Mouse (Mus musculus) lung, postnatal 0 days (tissue): ENCODE results near the gene Vmn1r1. TPM values are rescaled to one million over a fixed set of nuclear protein-coding genes. Genes with fewer than 3 reads are reported as not detected.
"Not testable (repeated sequence)": the region's sequence is repeated elsewhere in the genome, so short reads cannot be mapped to it uniquely, and the experiment has no call there.

ENCODE experiments used
- ATAC-seq: fragments of 200-750 bp; cut with Nextera tagmentation; 2 replicates; pipeline ENCODE4 v1.8.0; 2017; ENCODE audit warnings: moderate library complexity
- DNase-seq: peaks from one replicate; pipeline ENCODE4 v3.0.0-alpha.2; 2016; ENCODE audit warnings: low spot score
- H3K27ac ChIP-seq: fragments of 300-500 bp; sonication (generic); 2 replicates; pipeline ENCODE4 v1.5.1; 2014; ENCODE audit warnings: antibody characterized with exemption, mild to moderate bottlenecking, low read length, mixed read lengths
- H3K27me3 ChIP-seq: fragments of 300-500 bp; sonication (generic); replicated peaks from 2 replicates; pipeline ENCODE4 v1.6.1; 2014; ENCODE audit warnings: low read length, mixed read lengths; ENCODE audit not compliant: insufficient read depth
- H3K36me3 ChIP-seq: fragments of 300-500 bp; sonication (generic); 2 replicates; pipeline ENCODE4 v1.6.1; 2014; ENCODE audit warnings: low read length, mixed read lengths; ENCODE audit not compliant: insufficient read depth
- H3K4me1 ChIP-seq: fragments of 300-500 bp; sonication (generic); 2 replicates; pipeline ENCODE4 v1.6.1; 2014; ENCODE audit warnings: antibody characterized with exemption, low read depth, low read length, mixed read lengths; ENCODE audit not compliant: insufficient read depth
- H3K4me2 ChIP-seq: fragments of 300-500 bp; sonication (generic); replicated peaks from 2 replicates; pipeline ENCODE4 v1.6.1; 2014; ENCODE audit warnings: low read depth, mild to moderate bottlenecking, low read length, moderate library complexity, mixed read lengths
- H3K4me3 ChIP-seq: fragments of 300-500 bp; sonication (generic); 2 replicates; pipeline ENCODE4 v1.5.1; 2014; ENCODE audit warnings: low read depth, low read length
- H3K9ac ChIP-seq: fragments of 300-500 bp; sonication (generic); replicated peaks from 2 replicates; pipeline ENCODE4 v1.6.1; 2014; ENCODE audit warnings: low read depth, mild to moderate bottlenecking
- H3K9me3 ChIP-seq: fragments of 300-500 bp; sonication (generic); 2 replicates; pipeline ENCODE4 v1.6.1; 2016; ENCODE audit warnings: low read length, mixed read lengths
- CTCF ChIP-seq: IDR thresholded peaks from 2 replicates; pipeline ENCODE4 v1.5.1; 2016; ENCODE audit warnings: antibody characterized with exemption, mild to moderate bottlenecking
- EP300 ChIP-seq: IDR thresholded peaks from 2 replicates; pipeline ENCODE4 v1.6.1; 2016; ENCODE audit warnings: antibody characterized with exemption, mild to moderate bottlenecking, control low read depth
- WGBS: fragments of 180-500 bp; shearing (Covaris S2); extraction: QIAGEN DNeasy Blood & Tissue Kit; methylation state at CpG from one replicate; pipeline ENCODE4 v1.1.7; 2014; 5-methylcytosine and 5-hydroxymethylcytosine counted together
- polyA plus RNA-seq: library from polyadenylated mRNA; unstranded; fragments of >200 nt; fragmentation: Nextera tagmentation; extraction: Ambion mirVana; gene quantifications from 2 replicates; pipeline ENCODE4 v1.2.1, GENCODE M21; 2015

Vmn1r1 gene
- polyA plus RNA-seq, 1 experiment from 2014 or later: not detected

GRCm38 (mm10) chr1:182181456-182182305 lies 17.4 kb upstream of the Vmn1r1 start:
- Histone ChIP-seq H3K4me3 (no peak overlapping the region), H3K36me3 (no peaks in the 10 kb centered on the region), H3K9me3 (no peaks in the 10 kb centered on the region), H3K9ac (no peak overlapping the region), H3K4me2 (no peak overlapping the region), H3K4me1 (no peaks in the 10 kb centered on the region), H3K27me3 (no peaks in the 10 kb centered on the region), H3K27ac (no peak overlapping the region)
- ATAC-seq: no peak
- 77% methylated on average over 5 of the region's 5 CpGs for WGBS
- TF ChIP-seq CTCF (no peak), EP300 (no peak)
- DNase-seq: no peak

GRCm38 (mm10) chr1:182176985-182177384 lies 12.7 kb upstream of the Vmn1r1 start:
- H3K9ac ChIP-seq, H3K27ac ChIP-seq, ATAC-seq, H3K4me2 ChIP-seq, H3K4me1 ChIP-seq, H3K27me3 ChIP-seq, H3K9me3 ChIP-seq, H3K4me3 ChIP-seq, DNase-seq, H3K36me3 ChIP-seq: not testable (repeated sequence)
- WGBS: 92% methylated on average over 19 of the region's 19 CpGs

GRCm38 (mm10) chr1:182170206-182170605 lies 5.9 kb upstream of the Vmn1r1 start:
- H3K4me1 ChIP-seq, H3K9ac ChIP-seq, H3K4me3 ChIP-seq, ATAC-seq, H3K27ac ChIP-seq, H3K36me3 ChIP-seq, DNase-seq, H3K9me3 ChIP-seq, H3K27me3 ChIP-seq, H3K4me2 ChIP-seq: not testable (repeated sequence)
- 85% methylated on average over 6 of the region's 6 CpGs for WGBS

GRCm38 (mm10) chr1:182162951-182163350 lies 1.3 kb downstream of the Vmn1r1 start:
- TF ChIP-seq EP300: no peak
- no peak for TF ChIP-seq CTCF
- 16% methylated on average over 5 of the region's 5 CpGs for WGBS
- Histone ChIP-seq H3K4me1 (no peaks in the 10 kb centered on the region), H3K4me3 (no peak overlapping the region), H3K27me3 (no peaks in the 10 kb centered on the region), H3K4me2 (no peak overlapping the region), H3K9ac (no peak overlapping the region), H3K9me3 (no peaks in the 10 kb centered on the region), H3K27ac (no peak overlapping the region), H3K36me3 (no peaks in the 10 kb centered on the region)
- ATAC-seq (0 out of 2 replicates have a peak, but pooled peaks have one; percentile 33), DNase-seq (peak; percentile 35)

- WGBS: 81% methylated on average over 3 of the region's 3 CpGs
- TF ChIP-seq EP300 (no peak), CTCF (no peak)
- H3K36me3 ChIP-seq: no peaks in the 10 kb centered on the region
- no peak overlapping the region for H3K4me3 ChIP-seq
- no peak overlapping the region for H3K9ac ChIP-seq
- no peak for DNase-seq
- ATAC-seq: no peak
- no peaks in the 10 kb centered on the region for H3K4me1 ChIP-seq
- no peak overlapping the region for H3K4me2 ChIP-seq
- H3K27me3 ChIP-seq: no peaks in the 10 kb centered on the region
- H3K27ac ChIP-seq: no peak overlapping the region
- no peaks in the 10 kb centered on the region for H3K9me3 ChIP-seq
Observed at GRCm38 (mm10) chr1:182159575-182159974, 4.7 kb downstream of the Vmn1r1 start.

- no peak for ATAC-seq
- H3K9me3 ChIP-seq: no peaks in the 10 kb centered on the region
- H3K9ac ChIP-seq: no peak overlapping the region
- H3K27me3 ChIP-seq: no peaks in the 10 kb centered on the region
- TF ChIP-seq EP300: no peak
- TF ChIP-seq CTCF: no peak
- WGBS: 67% methylated on average over 4 of the region's 4 CpGs
- no peaks in the 10 kb centered on the region for H3K36me3 ChIP-seq
- H3K4me3 ChIP-seq: no peak overlapping the region
- H3K4me2 ChIP-seq: no peak overlapping the region
- no peaks in the 10 kb centered on the region for H3K4me1 ChIP-seq
- no peak overlapping the region for H3K27ac ChIP-seq
- DNase-seq: no peak
Observed at GRCm38 (mm10) chr1:182157734-182158133, 6.6 kb downstream of the Vmn1r1 start.
